ENCODE assay signal across 9 mouse cellular contexts in the genomic region with DNA sequence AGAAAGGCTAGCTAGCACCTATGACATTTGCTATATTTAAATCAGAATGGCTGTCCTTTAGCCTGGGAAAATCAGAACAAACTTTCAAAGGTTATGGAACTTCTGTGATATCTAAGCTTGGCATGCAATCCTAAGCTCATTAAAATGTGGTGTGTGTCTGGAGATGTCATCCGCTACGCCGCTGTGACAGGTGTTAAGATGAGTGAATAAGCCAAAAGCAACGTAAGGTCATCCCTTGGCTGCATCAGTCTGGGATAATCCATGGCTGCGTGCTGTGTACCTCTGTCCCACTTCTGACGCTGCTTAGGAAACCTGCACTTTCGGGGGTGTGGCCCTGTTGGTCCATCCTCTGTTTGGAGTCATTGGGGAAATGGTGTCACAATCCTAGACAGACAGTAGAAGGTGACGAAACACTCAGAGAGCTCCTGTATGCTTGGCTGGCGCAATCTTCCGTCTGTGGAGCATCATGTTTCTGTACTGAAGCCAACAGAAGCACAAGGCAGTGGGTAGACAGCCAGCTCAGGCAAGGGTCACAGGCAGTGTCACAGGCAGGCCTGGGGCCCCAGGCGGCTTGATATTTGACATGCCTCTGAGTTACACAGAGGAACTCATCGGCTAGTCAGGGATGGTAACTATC. TPM values are rescaled to one million over a fixed set of nuclear protein-coding genes. Genes with fewer than 3 reads are reported as not detected.
DNase-seq lines count a peak whose midpoint lies in the region.
"Had no signal": no experiment of that assay in that cellular context is flagged by ENCODE, and none has a peak within 500 bp of the region (broad histone marks: within the 10 kb centered on the region; RNA-seq: fewer than 3 reads in every experiment).

No protein-coding gene starts in this region.

- intact Hi-C loops in gastrocnemius, postnatal 14 days (cut with DNase I; ENCODE audit: low total_unique reads), result no loop called here

- no peak overlapping the region for H3K27ac ChIP-seq in hindbrain, embryonic 10.5 days
- H3K27ac ChIP-seq in forebrain, embryonic 10.5 days, result no peak overlapping the region
- H3K27ac ChIP-seq: limb, embryonic 15.5 days had no signal

- no peak overlapping the region for H3K4me3 ChIP-seq in hindbrain, embryonic 10.5 days
- no peak overlapping the region for H3K4me3 ChIP-seq in forebrain, embryonic 10.5 days
- H3K4me3 ChIP-seq: limb, embryonic 15.5 days had no signal

- H3K4me1 ChIP-seq in hindbrain, embryonic 10.5 days (replicated peaks), result 0 out of 2 replicates have a peak, but pooled peaks cover 3% of the 10 kb centered on the region
- H3K4me1 ChIP-seq in forebrain, embryonic 10.5 days, result no peaks in the 10 kb centered on the region
- H3K4me1 ChIP-seq: limb, embryonic 15.5 days had no signal

- DNase-seq in adrenal gland, adult 8-10 months, result peak; percentile 64
- DNase-seq in gastrocnemius, postnatal 14 days, result peak; percentile 39
- peak; percentile 4 to 17 for DNase-seq in kidney, adult 8-10 months
- DNase-seq in lung, postnatal 25 days (ENCODE audit: low spot score), result peak; percentile 60
- DNase-seq in right cerebral cortex, postnatal 10 days (ENCODE audit: low spot score in 2 of 2), result no peak
- DNase-seq in hindbrain, embryonic 10.5 days (ENCODE audit: low spot score), result no peak
- DNase-seq in forebrain, embryonic 10.5 days (ENCODE audit: extremely low spot score, low spot score), result no peak
- DNase-seq in thymus, postnatal 0 days (ENCODE audit: low spot score), result no peak

- H3K27me3 ChIP-seq in hindbrain, embryonic 10.5 days (ENCODE audit: insufficient read depth, poor library complexity, severe bottlenecking), result no peaks in the 10 kb centered on the region
- no peaks in the 10 kb centered on the region for H3K27me3 ChIP-seq in forebrain, embryonic 10.5 days (ENCODE audit: poor library complexity, severe bottlenecking)
- H3K27me3 ChIP-seq: limb, embryonic 15.5 days had no signal

- H3K9me3 ChIP-seq in hindbrain, embryonic 10.5 days, result no peaks in the 10 kb centered on the region
- H3K9me3 ChIP-seq in forebrain, embryonic 10.5 days, result no peaks in the 10 kb centered on the region
- H3K9me3 ChIP-seq: limb, embryonic 15.5 days had no signal

- WGBS in hindbrain, embryonic 10.5 days, result 79% methylated on average over 12 of the region's 12 CpGs
- WGBS in forebrain, embryonic 10.5 days, result 87% methylated on average over 12 of the region's 12 CpGs

- H3K36me3 ChIP-seq in hindbrain, embryonic 10.5 days, result no peaks in the 10 kb centered on the region
- H3K36me3 ChIP-seq in forebrain, embryonic 10.5 days (replicated peaks), result no peaks in the 10 kb centered on the region
- H3K36me3 ChIP-seq: limb, embryonic 15.5 days had no signal

RNA-seq across cellular contexts. Expression of a gene that starts 15.0 kb away (rescaled TPM):
- total RNA-seq in adrenal gland, adult 8-10 months (2022), result 10 to 100 TPM; 12.5 to 20.7 (median 15.4) TPM
- 1 to 10 TPM; 3.9 to 4.6 TPM for total RNA-seq in gastrocnemius, postnatal 14 days (2021)
- polyA plus RNA-seq in hindbrain, embryonic 10.5 days (2016; fragmentation: Nextera tagmentation; extraction: Ambion mirVana), result 0.50 and 0.96 TPM in 2 replicates
- 0.23 and 0.41 TPM in 2 replicates for polyA plus RNA-seq in forebrain, embryonic 10.5 days (2016; fragmentation: Nextera tagmentation; extraction: Ambion mirVana)
- polyA plus RNA-seq in thymus, postnatal 0 days (2015; fragmentation: Nextera tagmentation; extraction: Ambion mirVana), result 2.7 and 3.0 TPM in 2 replicates

RNA-seq across cellular contexts. Expression of a gene that starts 39.8 kb away (rescaled TPM):
- 10 to 100 TPM; 11.4 to 19.3 (median 15.4) TPM for total RNA-seq in adrenal gland, adult 8-10 months (2022)
- total RNA-seq in gastrocnemius, postnatal 14 days (2021), result 1 to 10 TPM; 5.3 to 5.7 TPM
- 25.6 and 29.5 TPM in 2 replicates for polyA plus RNA-seq in hindbrain, embryonic 10.5 days (2016; fragmentation: Nextera tagmentation; extraction: Ambion mirVana)
- polyA plus RNA-seq in forebrain, embryonic 10.5 days (2016; fragmentation: Nextera tagmentation; extraction: Ambion mirVana), result 32.8 and 36.0 TPM in 2 replicates
- polyA plus RNA-seq in thymus, postnatal 0 days (2015; fragmentation: Nextera tagmentation; extraction: Ambion mirVana), result 33.5 and 40.3 TPM in 2 replicates

Comparison
In these comparisons a context has a peak if more than half of its experiments do, and no peak if none do; other contexts are left out.
1. DNase-seq: peak in adrenal gland, adult 8-10 months (single experiment), gastrocnemius, postnatal 14 days (single experiment), kidney, adult 8-10 months (2 of 2) and lung, postnatal 25 days (single experiment); none in right cerebral cortex, postnatal 10 days (0 of 2), hindbrain, embryonic 10.5 days (single experiment), forebrain, embryonic 10.5 days (single experiment) and thymus, postnatal 0 days (single experiment).